Mouse (Mus musculus): ENCODE results near the gene Gusb. TPM values are rescaled to one million over a fixed set of nuclear protein-coding genes. Genes with fewer than 3 reads are reported as not detected.
A peak's percentile ranks its signal among the peaks of the same experiment; 100 is the strongest.

Gusb gene
- polyA plus RNA-seq, 1 experiment from 2014 or later: 264 TPM

- H3K9me3 ChIP-seq (ENCODE audit: control insufficient read depth): no peaks in the 10 kb centered on the region
- no peak overlapping the region for H3K4me2 ChIP-seq (replicated peaks; ENCODE audit: low read depth)
- H3K27ac ChIP-seq (ENCODE audit: low read depth, low read length): no peak overlapping the region
- WGBS: 79% methylated on average over 7 of the region's 7 CpGs
- no peak for TF ChIP-seq CTCF (IDR thresholded peaks at IDR 0.05; ENCODE audit: low read depth)
- no peaks in the 10 kb centered on the region for H3K27me3 ChIP-seq (replicated peaks; ENCODE audit: control insufficient read depth, insufficient read depth, low read length)
- H3K36me3 ChIP-seq (ENCODE audit: control insufficient read depth, insufficient read depth): no peaks in the 10 kb centered on the region
- ATAC-seq: no peak
- H3K4me3 ChIP-seq (ENCODE audit: low read depth, low read length): no peak overlapping the region
- H3K9ac ChIP-seq (ENCODE audit: low read depth, low read length): no peak overlapping the region
- peaks cover 7% of the 10 kb centered on the region; the same call in 1 of the 2 replicates for H3K4me1 ChIP-seq (replicated peaks; ENCODE audit: control insufficient read depth, insufficient read depth, low read length)
Observed at GRCm38 (mm10) chr5:130027696-130028095, 24.8 kb upstream of the Gusb start.

- Histone ChIP-seq H3K36me3 (ENCODE audit: control insufficient read depth, insufficient read depth) (no peaks in the 10 kb centered on the region), H3K27ac (ENCODE audit: low read depth, low read length) (no peak overlapping the region), H3K4me3 (ENCODE audit: low read depth, low read length) (no peak overlapping the region), H3K4me2 (replicated peaks; ENCODE audit: low read depth) (no peak overlapping the region), H3K9me3 (ENCODE audit: control insufficient read depth) (no peaks in the 10 kb centered on the region), H3K4me1 (replicated peaks; ENCODE audit: control insufficient read depth, insufficient read depth, low read length) (peaks cover 9% of the 10 kb centered on the region; the same call in 1 of the 2 replicates), H3K9ac (ENCODE audit: low read depth, low read length) (no peak overlapping the region), H3K27me3 (replicated peaks; ENCODE audit: control insufficient read depth, insufficient read depth, low read length) (no peaks in the 10 kb centered on the region)
- TF ChIP-seq CTCF (IDR thresholded peaks at IDR 0.05; ENCODE audit: low read depth): no peak
- ATAC-seq: no peak
- WGBS: 56% methylated on average over 5 of the region's 5 CpGs
Observed at GRCm38 (mm10) chr5:130027134-130027533, 24.3 kb upstream of the Gusb start.

GRCm38 (mm10) chr5:130023767-130024539, 21.1 kb upstream of the Gusb start:
- peak; percentile 92 for TF ChIP-seq CTCF (IDR thresholded peaks at IDR 0.05; ENCODE audit: low read depth)
- H3K9ac ChIP-seq (ENCODE audit: low read depth, low read length): peak overlapping the region; percentile 70
- peak overlapping the region; percentile 84 for H3K4me2 ChIP-seq (replicated peaks; ENCODE audit: low read depth)
- H3K4me1 ChIP-seq (replicated peaks; ENCODE audit: control insufficient read depth, insufficient read depth, low read length): peaks cover 13% of the 10 kb centered on the region; the same call in 1 of the 2 replicates
- under 1% methylated on average over 32 of the region's 32 CpGs for WGBS
- peak; percentile 94 for ATAC-seq
- H3K27ac ChIP-seq (ENCODE audit: low read depth, low read length): peak overlapping the region; percentile 78
- H3K27me3 ChIP-seq (replicated peaks; ENCODE audit: control insufficient read depth, insufficient read depth, low read length): no peaks in the 10 kb centered on the region
- no peaks in the 10 kb centered on the region for H3K9me3 ChIP-seq (ENCODE audit: control insufficient read depth)
- peak overlapping the region; percentile 66 for H3K4me3 ChIP-seq (ENCODE audit: low read depth, low read length)
- peaks cover under 1% of the 10 kb centered on the region; the same call in 1 of the 2 replicates for H3K36me3 ChIP-seq (ENCODE audit: control insufficient read depth, insufficient read depth)

GRCm38 (mm10) chr5:130023067-130023766, 20.4 kb upstream of the Gusb start:
- WGBS: 35% methylated on average over 12 of the region's 12 CpGs
- H3K36me3 ChIP-seq (ENCODE audit: control insufficient read depth, insufficient read depth): peaks cover 6% of the 10 kb centered on the region; the same call in 1 of the 2 replicates
- 0 out of 2 replicates have a peak overlapping the region, but pooled peaks have one; percentile 24 for H3K9ac ChIP-seq (ENCODE audit: low read depth, low read length)
- no peaks in the 10 kb centered on the region for H3K9me3 ChIP-seq (ENCODE audit: control insufficient read depth)
- no peak for ATAC-seq
- no peak for TF ChIP-seq CTCF (IDR thresholded peaks at IDR 0.05; ENCODE audit: low read depth)
- H3K27me3 ChIP-seq (replicated peaks; ENCODE audit: control insufficient read depth, insufficient read depth, low read length): no peaks in the 10 kb centered on the region
- peak overlapping the region; percentile 66 for H3K4me3 ChIP-seq (ENCODE audit: low read depth, low read length)
- H3K4me1 ChIP-seq (replicated peaks; ENCODE audit: control insufficient read depth, insufficient read depth, low read length): 0 out of 2 replicates have a peak, but pooled peaks cover 12% of the 10 kb centered on the region
- H3K27ac ChIP-seq (ENCODE audit: low read depth, low read length): 0 out of 2 replicates have a peak overlapping the region, but pooled peaks have one; percentile 7
- H3K4me2 ChIP-seq (replicated peaks; ENCODE audit: low read depth): peak overlapping the region; percentile 84

GRCm38 (mm10) chr5:130022366-130022765, 19.5 kb upstream of the Gusb start:
- ATAC-seq: no peak
- H3K4me1 ChIP-seq (replicated peaks; ENCODE audit: control insufficient read depth, insufficient read depth, low read length): 0 out of 2 replicates have a peak, but pooled peaks cover 12% of the 10 kb centered on the region
- H3K27ac ChIP-seq (ENCODE audit: low read depth, low read length): no peak overlapping the region
- WGBS: 49% methylated on average over 7 of the region's 7 CpGs
- peaks cover 15% of the 10 kb centered on the region for H3K36me3 ChIP-seq (ENCODE audit: control insufficient read depth, insufficient read depth)
- H3K4me3 ChIP-seq (ENCODE audit: low read depth, low read length): no peak overlapping the region
- no peaks in the 10 kb centered on the region for H3K27me3 ChIP-seq (replicated peaks; ENCODE audit: control insufficient read depth, insufficient read depth, low read length)
- TF ChIP-seq CTCF (IDR thresholded peaks at IDR 0.05; ENCODE audit: low read depth): no peak
- H3K9me3 ChIP-seq (ENCODE audit: control insufficient read depth): no peaks in the 10 kb centered on the region
- H3K4me2 ChIP-seq (replicated peaks; ENCODE audit: low read depth): peak overlapping the region; percentile 84
- no peak overlapping the region for H3K9ac ChIP-seq (ENCODE audit: low read depth, low read length)

GRCm38 (mm10) chr5:130021361-130021966, 18.6 kb upstream of the Gusb start:
- 61% methylated on average over 5 of the region's 5 CpGs for whole genome bisulfite sequencing
- peak overlapping the region; percentile 26; the same call in 1 of the 2 replicates for H3K9ac ChIP-seq (ENCODE audit: low read depth, low read length)
- TF ChIP-seq CTCF (IDR thresholded peaks at IDR 0.05; ENCODE audit: low read depth): no peak

More at GRCm38 (mm10) chr5:130021361-130021966, 18.6 kb upstream of the Gusb start:
- H3K36me3 ChIP-seq (ENCODE audit: control insufficient read depth, insufficient read depth): peaks cover 21% of the 10 kb centered on the region
- H3K4me3 ChIP-seq (ENCODE audit: low read depth, low read length): no peak overlapping the region
- H3K9me3 ChIP-seq (ENCODE audit: control insufficient read depth): no peaks in the 10 kb centered on the region
- H3K4me1 ChIP-seq (replicated peaks; ENCODE audit: control insufficient read depth, insufficient read depth, low read length): 0 out of 2 replicates have a peak, but pooled peaks cover 12% of the 10 kb centered on the region
- no peak overlapping the region for H3K27ac ChIP-seq (ENCODE audit: low read depth, low read length)
- H3K27me3 ChIP-seq (replicated peaks; ENCODE audit: control insufficient read depth, insufficient read depth, low read length): no peaks in the 10 kb centered on the region
- ATAC-seq: no peak
- 0 out of 2 replicates have a peak overlapping the region, but pooled peaks have one; percentile 17 for H3K4me2 ChIP-seq (replicated peaks; ENCODE audit: low read depth)
